Mouse (Mus musculus) lung, postnatal 25 days (tissue): ENCODE results near the gene Ccdc169.
"Not testable (repeated sequence)": the region's sequence is repeated elsewhere in the genome, so short reads cannot be mapped to it uniquely, and the experiment has no call there.

ENCODE experiments used
- DNase-seq: peaks from one replicate; pipeline ENCODE4 v3.0.0; 2022; ENCODE audit warnings: low spot score

Gene Ccdc169

GRCm38 (mm10) chr3:55195581-55196327 lies 58.6 kb downstream of the Ccdc169 start:
- peak; percentile 9 for DNase-seq

GRCm38 (mm10) chr3:55196328-55196710 lies 59.2 kb downstream of the Ccdc169 start:
- no peak for DNase-seq

- not testable (repeated sequence) for DNase-seq
Observed at GRCm38 (mm10) chr3:55203621-55204020, 66.5 kb downstream of the Ccdc169 start.

- no peak for DNase-seq
Observed at GRCm38 (mm10) chr3:55206413-55206812, 69.3 kb downstream of the Ccdc169 start.

GRCm38 (mm10) chr3:55207665-55208064 lies 70.5 kb downstream of the Ccdc169 start:
- no peak for DNase-seq

GRCm38 (mm10) chr3:55212254-55212653 lies 75.1 kb downstream of the Ccdc169 start:
- peak; percentile 21 for DNase-seq

GRCm38 (mm10) chr3:55213785-55214184 lies 76.6 kb downstream of the Ccdc169 start:
- DNase-seq, result no peak

- DNase-seq, result no peak
Observed at GRCm38 (mm10) chr3:55214413-55214812, 77.3 kb downstream of the Ccdc169 start.

GRCm38 (mm10) chr3:55222502-55222901 lies 85.4 kb downstream of the Ccdc169 start:
- DNase-seq, result no peak
